Mouse (Mus musculus): ENCODE results near the gene Slc44a5.

GRCm38 (mm10) chr3:154285351-154285750 lies 312.1 kb downstream of the Slc44a5 start:
- TF ChIP-seq CTCF (IDR thresholded peaks at IDR 0.05; ENCODE audit: extremely low read depth, insufficient read depth, insufficient read length, insufficient replicate concordance) (no peak), POLR2A (IDR thresholded peaks at IDR 0.05; ENCODE audit: low read depth, low read length) (no peak)

Measured in spleen, adult 2 months (tissue).